Mouse (Mus musculus): Measurements from ENCODE around the gene Cabp4.

Cabp4 gene

GRCm38 (mm10) chr19:4143759-4144268, at the start of gene Cabp4:
Gene Cabp4, minus strand, starts transcription at chr19:4144033.
- no peak for DNase-seq (ENCODE audit: low spot score)

- no peak for DNase-seq (ENCODE audit: low spot score)
Measured at GRCm38 (mm10) chr19:4193129-4193528, 49.3 kb upstream of the Cabp4 start.

GRCm38 (mm10) chr19:4192251-4192985, 48.6 kb upstream of the Cabp4 start:
- no peak for DNase-seq (ENCODE audit: low spot score)

- DNase-seq (ENCODE audit: low spot score): peak; percentile 96
Measured at GRCm38 (mm10) chr19:4191528-4192250, 47.9 kb upstream of the Cabp4 start, which contains the start of gene Ppp1ca. Gene Ppp1ca, plus strand, starts transcription at chr19:4192065.

- DNase-seq (ENCODE audit: low spot score): peak; percentile 76
Measured at GRCm38 (mm10) chr19:4190831-4191334, 47.0 kb upstream of the Cabp4 start, which contains the start of gene Tbc1d10c. Gene Tbc1d10c, minus strand, starts transcription at chr19:4191284.

- no peak for DNase-seq (ENCODE audit: low spot score)
Measured at GRCm38 (mm10) chr19:4189051-4189620, 45.3 kb upstream of the Cabp4 start.

GRCm38 (mm10) chr19:4187303-4187702, 43.5 kb upstream of the Cabp4 start:
- DNase-seq (ENCODE audit: low spot score): no peak

- peak; percentile 52 for DNase-seq (ENCODE audit: low spot score)
Measured at GRCm38 (mm10) chr19:4184976-4185975, 41.4 kb upstream of the Cabp4 start.

- DNase-seq (ENCODE audit: low spot score): no peak
Measured at GRCm38 (mm10) chr19:4183689-4184088, 39.9 kb upstream of the Cabp4 start.

GRCm38 (mm10) chr19:4181892-4182291, 38.1 kb upstream of the Cabp4 start:
- peak; percentile 81 for DNase-seq (ENCODE audit: low spot score)

- DNase-seq (ENCODE audit: low spot score): no peak
Measured at GRCm38 (mm10) chr19:4180411-4180810, 36.6 kb upstream of the Cabp4 start.

- no peak for DNase-seq (ENCODE audit: low spot score)
Measured at GRCm38 (mm10) chr19:4175368-4175947, 31.6 kb upstream of the Cabp4 start, which contains the start of gene Carns1. Gene Carns1, minus strand, starts transcription at chr19:4175479.

- DNase-seq (ENCODE audit: low spot score): no peak
Measured at GRCm38 (mm10) chr19:4172925-4173324, 29.1 kb upstream of the Cabp4 start.

GRCm38 (mm10) chr19:4171393-4172290, 27.8 kb upstream of the Cabp4 start:
- no peak for DNase-seq (ENCODE audit: low spot score)

- DNase-seq (ENCODE audit: low spot score): no peak
Measured at GRCm38 (mm10) chr19:4170723-4171392, 27.0 kb upstream of the Cabp4 start.

- DNase-seq (ENCODE audit: low spot score): no peak
Measured at GRCm38 (mm10) chr19:4169810-4170209, 26.0 kb upstream of the Cabp4 start.

- peak; percentile 99 for DNase-seq (ENCODE audit: low spot score)
Measured at GRCm38 (mm10) chr19:4169378-4169784, 25.5 kb upstream of the Cabp4 start.

GRCm38 (mm10) chr19:4166678-4167476, 23.0 kb upstream of the Cabp4 start:
- no peak for DNase-seq (ENCODE audit: low spot score)

All from lung, postnatal 25 days (tissue).